Mouse (Mus musculus) midbrain, embryonic 13.5 days (tissue): ENCODE data around the gene Ralgapa2. TPM values are rescaled to one million over a fixed set of nuclear protein-coding genes. Genes with fewer than 3 reads are reported as not detected.
A peak's percentile ranks its signal among the peaks of the same experiment; 100 is the strongest.

ENCODE experiments used
- ATAC-seq: fragments of 200-750 bp; cut with Nextera tagmentation; 2 replicates; pipeline ENCODE4 v1.8.0; 2017; ENCODE audit warnings: mild to moderate bottlenecking, moderate TSS enrichment, moderate library complexity
- H3K27ac ChIP-seq: fragments of 300-500 bp; sonication (generic); 2 replicates; pipeline ENCODE4 v1.5.1; 2015; ENCODE audit warnings: inconsistent platforms, mild to moderate bottlenecking, moderate library complexity
- H3K27me3 ChIP-seq: fragments of 300-500 bp; sonication (generic); 2 replicates; pipeline ENCODE4 v1.6.1; 2015; ENCODE audit warnings: mild to moderate bottlenecking, inconsistent platforms
- H3K36me3 ChIP-seq: fragments of 300-500 bp; sonication (generic); 2 replicates; pipeline ENCODE4 v1.6.1; 2015; ENCODE audit warnings: mild to moderate bottlenecking, inconsistent platforms
- H3K4me1 ChIP-seq: fragments of 300-500 bp; sonication (generic); replicated peaks from 2 replicates; pipeline ENCODE4 v1.6.1; 2015; ENCODE audit warnings: inconsistent platforms
- H3K4me2 ChIP-seq: fragments of 300-500 bp; sonication (generic); replicated peaks from 2 replicates; pipeline ENCODE4 v1.6.1; 2015; ENCODE audit warnings: moderate library complexity, mild to moderate bottlenecking, inconsistent platforms
- H3K4me3 ChIP-seq: fragments of 300-500 bp; sonication (generic); replicated peaks from 2 replicates; pipeline ENCODE4 v1.5.1; 2015; ENCODE audit warnings: mild to moderate bottlenecking, inconsistent platforms
- H3K9ac ChIP-seq: fragments of 300-500 bp; sonication (generic); replicated peaks from 2 replicates; pipeline ENCODE4 v1.6.1; 2015; ENCODE audit warnings: mild to moderate bottlenecking, inconsistent platforms
- H3K9me3 ChIP-seq: fragments of 300-500 bp; sonication (generic); 2 replicates; pipeline ENCODE4 v1.6.1; 2016; ENCODE audit warnings: mild to moderate bottlenecking, inconsistent platforms
- WGBS: fragments of 180-500 bp; shearing (Covaris S2); methylation state at CpG from one replicate; pipeline ENCODE4 v1.1.7; 2015; 5-methylcytosine and 5-hydroxymethylcytosine counted together
- polyA plus RNA-seq: library from polyadenylated mRNA; unstranded; fragments of >200 nt; fragmentation: Nextera tagmentation; extraction: Ambion mirVana; gene quantifications from 2 replicates; pipeline ENCODE4 v1.2.1, GENCODE M21; 2015

The Ralgapa2 gene
- polyA plus RNA-seq, 1 experiment from 2014 or later: 11.7 TPM

- 100% methylated on average over 1 of the region's 1 CpGs for WGBS
- no peaks in the 10 kb centered on the region for H3K27me3 ChIP-seq
- H3K27ac ChIP-seq: no peak overlapping the region
- H3K4me2 ChIP-seq: no peak overlapping the region
- ATAC-seq: no peak
- no peak overlapping the region for H3K9ac ChIP-seq
- H3K4me3 ChIP-seq: no peak overlapping the region
- no peaks in the 10 kb centered on the region for H3K4me1 ChIP-seq
- H3K9me3 ChIP-seq: no peaks in the 10 kb centered on the region
- no peaks in the 10 kb centered on the region for H3K36me3 ChIP-seq
Measured at GRCm38 (mm10) chr2:146493354-146493946, 18.7 kb downstream of the Ralgapa2 start.

GRCm38 (mm10) chr2:146491830-146492610, 20.1 kb downstream of the Ralgapa2 start:
- H3K4me2 ChIP-seq: no peak overlapping the region
- WGBS: 95% methylated on average over 5 of the region's 5 CpGs
- no peaks in the 10 kb centered on the region for H3K9me3 ChIP-seq
- H3K4me3 ChIP-seq: no peak overlapping the region
- no peak overlapping the region for H3K9ac ChIP-seq
- H3K4me1 ChIP-seq: no peaks in the 10 kb centered on the region
- no peaks in the 10 kb centered on the region for H3K36me3 ChIP-seq
- H3K27me3 ChIP-seq: no peaks in the 10 kb centered on the region
- no peak overlapping the region for H3K27ac ChIP-seq
- no peak for ATAC-seq

GRCm38 (mm10) chr2:146490926-146491325, 21.2 kb downstream of the Ralgapa2 start:
- H3K36me3 ChIP-seq: no peaks in the 10 kb centered on the region
- H3K4me1 ChIP-seq: no peaks in the 10 kb centered on the region
- H3K27me3 ChIP-seq: no peaks in the 10 kb centered on the region
- 91% methylated on average over 1 of the region's 1 CpGs for WGBS
- no peak overlapping the region for H3K4me2 ChIP-seq
- no peak overlapping the region for H3K27ac ChIP-seq
- no peak for ATAC-seq
- H3K9me3 ChIP-seq: no peaks in the 10 kb centered on the region
- no peak overlapping the region for H3K4me3 ChIP-seq
- H3K9ac ChIP-seq: no peak overlapping the region

GRCm38 (mm10) chr2:146488291-146488690, 23.9 kb downstream of the Ralgapa2 start:
- no peak overlapping the region for H3K9ac ChIP-seq
- ATAC-seq: no peak
- no peak overlapping the region for H3K4me3 ChIP-seq
- H3K27ac ChIP-seq: no peak overlapping the region
- 95% methylated on average over 3 of the region's 3 CpGs for WGBS
- no peaks in the 10 kb centered on the region for H3K4me1 ChIP-seq
- H3K4me2 ChIP-seq: no peak overlapping the region
- H3K36me3 ChIP-seq: peaks cover 8% of the 10 kb centered on the region
- no peaks in the 10 kb centered on the region for H3K27me3 ChIP-seq
- H3K9me3 ChIP-seq: no peaks in the 10 kb centered on the region

- H3K4me1 ChIP-seq: no peaks in the 10 kb centered on the region
- H3K4me3 ChIP-seq: no peak overlapping the region
- no peak overlapping the region for H3K27ac ChIP-seq
- peaks cover 15% of the 10 kb centered on the region for H3K36me3 ChIP-seq
- no peak for ATAC-seq
- no peaks in the 10 kb centered on the region for H3K9me3 ChIP-seq
- H3K9ac ChIP-seq: no peak overlapping the region
- H3K27me3 ChIP-seq: no peaks in the 10 kb centered on the region
- H3K4me2 ChIP-seq: no peak overlapping the region
Measured at GRCm38 (mm10) chr2:146482859-146483258, 29.3 kb downstream of the Ralgapa2 start.

GRCm38 (mm10) chr2:146477491-146477890, 34.7 kb downstream of the Ralgapa2 start:
- H3K9ac ChIP-seq: no peak overlapping the region
- H3K27me3 ChIP-seq: no peaks in the 10 kb centered on the region
- no peaks in the 10 kb centered on the region for H3K9me3 ChIP-seq
- WGBS: 93% methylated on average over 4 of the region's 4 CpGs
- ATAC-seq: no peak
- H3K4me1 ChIP-seq: no peaks in the 10 kb centered on the region
- no peak overlapping the region for H3K27ac ChIP-seq
- H3K4me3 ChIP-seq: no peak overlapping the region
- H3K36me3 ChIP-seq: peaks cover 9% of the 10 kb centered on the region
- no peak overlapping the region for H3K4me2 ChIP-seq

- no peaks in the 10 kb centered on the region for H3K9me3 ChIP-seq
- ATAC-seq: no peak
- no peak overlapping the region for H3K9ac ChIP-seq
- no peak overlapping the region for H3K4me3 ChIP-seq
- H3K36me3 ChIP-seq: peaks cover 9% of the 10 kb centered on the region
- H3K4me1 ChIP-seq: no peaks in the 10 kb centered on the region
- no peak overlapping the region for H3K27ac ChIP-seq
- no peaks in the 10 kb centered on the region for H3K27me3 ChIP-seq
- 92% methylated on average over 6 of the region's 6 CpGs for WGBS
- no peak overlapping the region for H3K4me2 ChIP-seq
Measured at GRCm38 (mm10) chr2:146476428-146476972, 35.6 kb downstream of the Ralgapa2 start.

- H3K27me3 ChIP-seq: no peaks in the 10 kb centered on the region
- H3K27ac ChIP-seq: no peak overlapping the region
- ATAC-seq: no peak
Measured at GRCm38 (mm10) chr2:146476001-146476400, 36.1 kb downstream of the Ralgapa2 start.

GRCm38 (mm10) chr2:146470947-146471346, 41.2 kb downstream of the Ralgapa2 start:
- Histone ChIP-seq H3K4me3 (no peak overlapping the region), H3K9ac (no peak overlapping the region), H3K36me3 (no peaks in the 10 kb centered on the region), H3K9me3 (no peaks in the 10 kb centered on the region), H3K4me1 (no peaks in the 10 kb centered on the region; the same call in 1 of the 2 replicates), H3K27me3 (no peaks in the 10 kb centered on the region), H3K4me2 (no peak overlapping the region), H3K27ac (no peak overlapping the region)
- 65% methylated on average over 5 of the region's 5 CpGs for WGBS
- ATAC-seq: 0 out of 2 replicates have a peak, but pooled peaks have one; percentile 17

More at GRCm38 (mm10) chr2:146476001-146476400, 36.1 kb downstream of the Ralgapa2 start:
- Histone ChIP-seq H3K4me2 (no peak overlapping the region), H3K4me3 (no peak overlapping the region), H3K36me3 (peaks cover 6% of the 10 kb centered on the region; the same call in 1 of the 2 replicates), H3K9me3 (no peaks in the 10 kb centered on the region), H3K9ac (no peak overlapping the region), H3K4me1 (no peaks in the 10 kb centered on the region; the same call in 1 of the 2 replicates)

GRCm38 (mm10) chr2:146469707-146470420, 42.3 kb downstream of the Ralgapa2 start:
- H3K4me2 ChIP-seq: no peak overlapping the region
- WGBS: 57% methylated on average over 12 of the region's 12 CpGs
- H3K27ac ChIP-seq: no peak overlapping the region
- no peaks in the 10 kb centered on the region for H3K9me3 ChIP-seq
- no peaks in the 10 kb centered on the region; the same call in 1 of the 2 replicates for H3K4me1 ChIP-seq
- H3K27me3 ChIP-seq: no peaks in the 10 kb centered on the region
- no peak overlapping the region for H3K9ac ChIP-seq
- H3K4me3 ChIP-seq: no peak overlapping the region
- no peaks in the 10 kb centered on the region for H3K36me3 ChIP-seq
- peak; percentile 71 for ATAC-seq

GRCm38 (mm10) chr2:146468898-146469297, 43.2 kb downstream of the Ralgapa2 start:
- Histone ChIP-seq H3K27ac (no peak overlapping the region), H3K4me1 (no peaks in the 10 kb centered on the region; the same call in 1 of the 2 replicates), H3K4me3 (no peak overlapping the region), H3K27me3 (no peaks in the 10 kb centered on the region), H3K36me3 (0 out of 2 replicates have a peak, but pooled peaks cover under 1% of the 10 kb centered on the region), H3K4me2 (no peak overlapping the region), H3K9me3 (no peaks in the 10 kb centered on the region), H3K9ac (no peak overlapping the region)
- ATAC-seq: no peak
- 86% methylated on average over 2 of the region's 2 CpGs for WGBS

GRCm38 (mm10) chr2:146468016-146468415, 44.1 kb downstream of the Ralgapa2 start:
- no peak overlapping the region for H3K9ac ChIP-seq
- 0 out of 2 replicates have a peak, but pooled peaks cover 3% of the 10 kb centered on the region for H3K36me3 ChIP-seq
- H3K4me1 ChIP-seq: no peaks in the 10 kb centered on the region; the same call in 1 of the 2 replicates
- H3K27ac ChIP-seq: no peak overlapping the region
- H3K4me2 ChIP-seq: no peak overlapping the region
- no peaks in the 10 kb centered on the region for H3K27me3 ChIP-seq
- H3K4me3 ChIP-seq: no peak overlapping the region
- 94% methylated on average over 4 of the region's 4 CpGs for whole genome bisulfite sequencing
- H3K9me3 ChIP-seq: no peaks in the 10 kb centered on the region
- no peak for ATAC-seq
